Mouse (Mus musculus) spleen, adult 2 months (tissue): ENCODE data around the gene Plekhh2. TPM values are rescaled to one million over a fixed set of nuclear protein-coding genes. Genes with fewer than 3 reads are reported as not detected.

ENCODE experiments used
- DNase-seq, 2 experiments: peaks; one replicate each; pipeline versions ENCODE4 v3.0.0 to v3.0.0-alpha.2; 2012 to 2021; ENCODE audit warnings: low spot score in 2 of 2, low read depth in 1 of 2
- H3K27ac ChIP-seq: fragments of 200-500 bp; 2 replicates; pipeline ENCODE4 v1.5.1; 2012; ENCODE audit warnings: low read length, inconsistent platforms; ENCODE audit not compliant: insufficient read depth
- H3K27me3 ChIP-seq: fragments of 200-500 bp; 2 replicates; pipeline ENCODE4 v1.6.1; 2012; ENCODE audit warnings: mild to moderate bottlenecking, moderate library complexity, low read length, inconsistent platforms; ENCODE audit not compliant: control insufficient read depth, insufficient read depth
- H3K36me3 ChIP-seq: fragments of 200-500 bp; 2 replicates; pipeline ENCODE4 v1.6.1; 2012; ENCODE audit warnings: mild to moderate bottlenecking, low read length, inconsistent platforms; ENCODE audit not compliant: control insufficient read depth, insufficient read depth
- H3K4me1 ChIP-seq: fragments of 200-500 bp; 2 replicates; pipeline ENCODE4 v1.6.1; 2011; ENCODE audit warnings: inconsistent platforms; ENCODE audit not compliant: control insufficient read depth, insufficient read depth, insufficient read length
- H3K4me3 ChIP-seq: fragments of 200-500 bp; 2 replicates; pipeline ENCODE4 v1.5.1; 2011; ENCODE audit warnings: mild to moderate bottlenecking, inconsistent platforms; ENCODE audit not compliant: insufficient read depth, insufficient read length; ENCODE audit errors: extremely low read depth
- CTCF ChIP-seq: fragments of 200-500 bp; IDR thresholded peaks from 2 replicates; pipeline ENCODE4 v1.5.1; 2011; ENCODE audit warnings: mild to moderate bottlenecking, inconsistent platforms; ENCODE audit not compliant: insufficient read depth, insufficient read length, insufficient replicate concordance; ENCODE audit errors: extremely low read depth
- POLR2A ChIP-seq: fragments of 200-500 bp; IDR thresholded peaks from 2 replicates; pipeline ENCODE4 v1.6.1; 2011; ENCODE audit warnings: low read depth, low read length, inconsistent platforms
- WGBS: fragments of 180-500 bp; shearing (Covaris S2); methylation state at CpG from one replicate; pipeline ENCODE4 v1.1.7; 2018; 5-methylcytosine and 5-hydroxymethylcytosine counted together
- polyA plus RNA-seq: library from polyadenylated mRNA; depleted of rRNA; stranded (reverse); fragments of >200 nt; gene quantifications from 2 replicates; pipeline ENCODE4 v1.2.3, GENCODE M21; 2012

Plekhh2 gene
- polyA plus RNA-seq, 1 experiment: 1.6 TPM

- Histone ChIP-seq H3K36me3 (no peaks in the 10 kb centered on the region), H3K4me1 (no peaks in the 10 kb centered on the region), H3K27ac (no peak overlapping the region), H3K27me3 (no peaks in the 10 kb centered on the region), H3K4me3 (no peak overlapping the region)
- 90% methylated on average over 12 of the region's 12 CpGs for WGBS
- no peak for DNase-seq
- no peak for TF ChIP-seq CTCF
- TF ChIP-seq POLR2A: no peak
These were observed 86.2 kb downstream of the Plekhh2 start for GRCm38 (mm10) chr17:84597859-84598258.

- no peaks in the 10 kb centered on the region for H3K27me3 ChIP-seq
- TF ChIP-seq POLR2A (no peak), CTCF (no peak)
- H3K4me3 ChIP-seq: no peak overlapping the region
- WGBS: 98% methylated on average over 7 of the region's 7 CpGs
- H3K27ac ChIP-seq: no peak overlapping the region
- H3K36me3 ChIP-seq: no peaks in the 10 kb centered on the region
- H3K4me1 ChIP-seq: no peaks in the 10 kb centered on the region
- no peak for DNase-seq
These were observed 87.2 kb downstream of the Plekhh2 start for GRCm38 (mm10) chr17:84598928-84599327.

- no peak for DNase-seq
- H3K27ac ChIP-seq: no peak overlapping the region
- no peaks in the 10 kb centered on the region for H3K4me1 ChIP-seq
- TF ChIP-seq CTCF: no peak
- TF ChIP-seq POLR2A: no peak
- no peaks in the 10 kb centered on the region for H3K27me3 ChIP-seq
- H3K36me3 ChIP-seq: no peaks in the 10 kb centered on the region
- WGBS: 82% methylated on average over 9 of the region's 9 CpGs
- no peak overlapping the region for H3K4me3 ChIP-seq
These were observed 88.6 kb downstream of the Plekhh2 start for GRCm38 (mm10) chr17:84600051-84600983.

GRCm38 (mm10) chr17:84601805-84602204 is 90.1 kb downstream of the Plekhh2 start:
- Histone ChIP-seq H3K27me3 (no peaks in the 10 kb centered on the region), H3K36me3 (no peaks in the 10 kb centered on the region), H3K27ac (no peak overlapping the region), H3K4me3 (no peak overlapping the region), H3K4me1 (no peaks in the 10 kb centered on the region)
- 93% methylated on average over 5 of the region's 5 CpGs for WGBS
- no peak for TF ChIP-seq POLR2A
- TF ChIP-seq CTCF: no peak
- DNase-seq: no peak

- WGBS: 82% methylated on average over 9 of the region's 9 CpGs
- no peak for DNase-seq
These were observed 91.5 kb downstream of the Plekhh2 start for GRCm38 (mm10) chr17:84603202-84603627.

GRCm38 (mm10) chr17:84603709-84604420 is 92.2 kb downstream of the Plekhh2 start:
- Histone ChIP-seq H3K27ac (no peak overlapping the region), H3K4me1 (peaks cover 3% of the 10 kb centered on the region; the same call in 1 of the 2 replicates), H3K36me3 (no peaks in the 10 kb centered on the region), H3K27me3 (no peaks in the 10 kb centered on the region), H3K4me3 (no peak overlapping the region)
- TF ChIP-seq CTCF (no peak), POLR2A (no peak)
- no peak for DNase-seq
- WGBS: 95% methylated on average over 10 of the region's 10 CpGs

More at GRCm38 (mm10) chr17:84603202-84603627, 91.5 kb downstream of the Plekhh2 start:
- no peak overlapping the region for H3K27ac ChIP-seq
- no peaks in the 10 kb centered on the region for H3K27me3 ChIP-seq
- H3K4me3 ChIP-seq: no peak overlapping the region
- TF ChIP-seq CTCF (no peak), POLR2A (no peak)
- H3K36me3 ChIP-seq: no peaks in the 10 kb centered on the region
- peaks cover 1% of the 10 kb centered on the region; the same call in 1 of the 2 replicates for H3K4me1 ChIP-seq

DNA sequence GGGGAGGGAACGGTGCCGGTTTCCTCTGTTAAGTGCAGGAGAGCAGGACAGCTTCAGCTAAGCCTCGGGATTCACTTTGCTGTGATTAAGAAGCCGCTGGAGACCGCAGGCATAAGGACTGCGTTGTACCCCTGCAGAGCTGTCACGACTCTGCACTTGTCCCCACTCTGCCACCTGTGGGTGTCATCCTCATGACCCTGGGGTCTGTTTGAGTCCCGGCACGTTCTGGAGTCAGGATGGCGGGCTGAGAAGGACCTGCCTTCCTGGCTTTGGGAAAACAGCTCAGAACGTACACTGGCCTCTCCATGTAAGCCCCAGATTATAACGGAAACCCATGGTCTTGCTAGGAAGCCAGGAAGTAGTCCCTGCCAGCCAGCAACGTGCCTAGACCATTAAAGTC is 95.3 kb downstream of the Plekhh2 start:
- no peak overlapping the region for H3K27ac ChIP-seq
- H3K4me1 ChIP-seq: peaks cover 3% of the 10 kb centered on the region; the same call in 1 of the 2 replicates
- DNase-seq: no peak
- H3K36me3 ChIP-seq: no peaks in the 10 kb centered on the region
- TF ChIP-seq CTCF (no peak), POLR2A (no peak)
- no peak overlapping the region for H3K4me3 ChIP-seq
- WGBS: 72% methylated on average over 13 of the region's 13 CpGs
- H3K27me3 ChIP-seq: no peaks in the 10 kb centered on the region
